Mouse (Mus musculus) ES-Bruce4 (cell line): ENCODE data around the gene Il4. TPM values are rescaled to one million over a fixed set of nuclear protein-coding genes. Genes with fewer than 3 reads are reported as not detected.

ENCODE experiments used
- H3K27ac ChIP-seq: 2 replicates; pipeline ENCODE4 v1.5.1; 2012; ENCODE audit warnings: low read length, inconsistent platforms; ENCODE audit not compliant: insufficient read depth
- H3K27me3 ChIP-seq: 2 replicates; pipeline ENCODE4 v1.6.1; 2012; ENCODE audit warnings: mild to moderate bottlenecking, low read length, inconsistent platforms; ENCODE audit not compliant: control insufficient read depth, poor library complexity, insufficient read depth, severe bottlenecking
- H3K36me3 ChIP-seq: 2 replicates; pipeline ENCODE4 v1.6.1; 2012; ENCODE audit warnings: inconsistent platforms, mild to moderate bottlenecking, low read length, moderate library complexity; ENCODE audit not compliant: control insufficient read depth, poor library complexity, insufficient read depth, severe bottlenecking
- H3K4me1 ChIP-seq: one replicate; pipeline ENCODE4 v1.8.1; 2011; ENCODE audit warnings: low read length; ENCODE audit not compliant: control insufficient read depth, insufficient read depth
- H3K4me3 ChIP-seq: 2 replicates; pipeline ENCODE4 v1.5.1; 2011; ENCODE audit warnings: low read depth, mild to moderate bottlenecking, low read length
- H3K9ac ChIP-seq: 2 replicates; pipeline ENCODE4 v1.6.1; 2012; ENCODE audit warnings: low read depth, mild to moderate bottlenecking, inconsistent platforms; ENCODE audit not compliant: poor library complexity, severe bottlenecking
- H3K9me3 ChIP-seq: replicated peaks from 2 replicates; pipeline ENCODE4 v1.6.1; 2012; ENCODE audit warnings: mild to moderate bottlenecking, low read length, inconsistent platforms; ENCODE audit not compliant: control insufficient read depth, poor library complexity, insufficient read depth, severe bottlenecking
- CTCF ChIP-seq: IDR thresholded peaks from one replicate; pipeline ENCODE4 v1.8.1; 2011; ENCODE audit warnings: low read depth, low read length
- EP300 ChIP-seq: IDR thresholded peaks from 2 replicates; pipeline ENCODE4 v1.6.1; 2011; ENCODE audit warnings: low read depth, low read length; ENCODE audit not compliant: insufficient read depth
- POLR2A ChIP-seq: IDR thresholded peaks from one replicate; pipeline ENCODE4 v1.8.1; 2011; ENCODE audit warnings: low read length; ENCODE audit not compliant: insufficient read depth
- polyA plus RNA-seq: library from polyadenylated mRNA; stranded (reverse); fragments of >200 nt; gene quantifications from 2 replicates; pipeline ENCODE4 v1.2.4, GENCODE M21; 2011; ENCODE audit warnings: low read depth; ENCODE audit not compliant: missing spikeins, insufficient read depth, insufficient read length

The Il4 gene
- polyA plus RNA-seq, 1 experiment: not detected

GRCm38 (mm10) chr11:53637803-53638260, 19.4 kb upstream of the Il4 start:
- no peaks in the 10 kb centered on the region for H3K36me3 ChIP-seq
- no peaks in the 10 kb centered on the region for H3K9me3 ChIP-seq
- H3K4me3 ChIP-seq: no peak overlapping the region
- no peaks in the 10 kb centered on the region for H3K4me1 ChIP-seq
- H3K9ac ChIP-seq: no peak overlapping the region
- no peak overlapping the region for H3K27ac ChIP-seq
- H3K27me3 ChIP-seq: no peaks in the 10 kb centered on the region; the same call in 1 of the 2 replicates
- TF ChIP-seq EP300: no peak
- TF ChIP-seq CTCF: no peak
- no peak for TF ChIP-seq POLR2A

- Histone ChIP-seq H3K4me3 (no peak overlapping the region), H3K27ac (no peak overlapping the region), H3K27me3 (no peaks in the 10 kb centered on the region; the same call in 1 of the 2 replicates), H3K9me3 (no peaks in the 10 kb centered on the region), H3K36me3 (no peaks in the 10 kb centered on the region), H3K9ac (no peak overlapping the region), H3K4me1 (no peaks in the 10 kb centered on the region)
- TF ChIP-seq EP300 (no peak), POLR2A (no peak), CTCF (no peak)
These were observed 18.8 kb upstream of the Il4 start for GRCm38 (mm10) chr11:53637046-53637802.

DNA sequence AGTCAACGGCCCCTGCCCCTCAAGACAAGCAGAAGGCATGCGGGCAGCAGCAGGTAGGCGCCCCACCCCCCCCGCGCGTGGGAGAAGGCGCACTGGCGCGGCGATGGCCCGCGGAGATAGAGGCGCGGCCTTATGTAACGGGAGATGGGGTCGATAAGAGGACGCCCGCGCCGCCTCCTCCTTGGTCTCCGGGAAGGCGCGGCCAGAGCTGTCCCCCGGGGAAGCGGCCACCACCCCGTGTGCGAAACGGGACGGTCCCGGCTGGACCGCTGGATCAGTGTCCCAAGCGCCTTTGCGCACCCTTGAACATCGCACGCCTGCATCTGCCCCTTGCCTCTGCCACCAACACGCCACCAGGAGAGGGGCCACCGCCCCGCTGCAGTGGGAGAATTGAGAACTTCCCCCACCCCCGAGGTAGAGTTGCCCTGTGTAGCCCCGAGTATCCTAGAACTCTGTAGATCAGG, 17.7 kb upstream of the Il4 start:
- H3K36me3 ChIP-seq: no peaks in the 10 kb centered on the region
- H3K9me3 ChIP-seq: no peaks in the 10 kb centered on the region
- no peaks in the 10 kb centered on the region; the same call in 1 of the 2 replicates for H3K27me3 ChIP-seq
- H3K4me1 ChIP-seq: no peaks in the 10 kb centered on the region
- H3K4me3 ChIP-seq: peak overlapping the region; percentile 36
- no peak overlapping the region for H3K9ac ChIP-seq
- no peak overlapping the region for H3K27ac ChIP-seq
- TF ChIP-seq CTCF: no peak
- no peak for TF ChIP-seq POLR2A
- no peak for TF ChIP-seq EP300

- Histone ChIP-seq H3K9me3 (no peaks in the 10 kb centered on the region), H3K36me3 (no peaks in the 10 kb centered on the region), H3K4me1 (no peaks in the 10 kb centered on the region), H3K9ac (no peak overlapping the region), H3K4me3 (peak overlapping the region; percentile 36), H3K27me3 (no peaks in the 10 kb centered on the region; the same call in 1 of the 2 replicates), H3K27ac (no peak overlapping the region)
- TF ChIP-seq EP300: no peak
- TF ChIP-seq CTCF: no peak
- no peak for TF ChIP-seq POLR2A
These were observed 17.2 kb upstream of the Il4 start for GRCm38 (mm10) chr11:53635590-53636182.

GRCm38 (mm10) chr11:53634556-53634955, 16.1 kb upstream of the Il4 start, which contains the start of gene Il13:
Gene Il13, minus strand, starts transcription at chr11:53634702.
- Histone ChIP-seq H3K4me3 (no peak within 1 kb of the TSS), H3K36me3 (no peaks in the 10 kb centered on the region), H3K27me3 (no peaks in the 10 kb centered on the region; the same call in 1 of the 2 replicates), H3K9ac (no peak within 1 kb of the TSS), H3K27ac (no peak within 1 kb of the TSS), H3K9me3 (no peaks in the 10 kb centered on the region), H3K4me1 (no peaks in the 10 kb centered on the region)
- TF ChIP-seq EP300: no peak
- TF ChIP-seq CTCF: no peak
- TF ChIP-seq POLR2A: no peak

DNA sequence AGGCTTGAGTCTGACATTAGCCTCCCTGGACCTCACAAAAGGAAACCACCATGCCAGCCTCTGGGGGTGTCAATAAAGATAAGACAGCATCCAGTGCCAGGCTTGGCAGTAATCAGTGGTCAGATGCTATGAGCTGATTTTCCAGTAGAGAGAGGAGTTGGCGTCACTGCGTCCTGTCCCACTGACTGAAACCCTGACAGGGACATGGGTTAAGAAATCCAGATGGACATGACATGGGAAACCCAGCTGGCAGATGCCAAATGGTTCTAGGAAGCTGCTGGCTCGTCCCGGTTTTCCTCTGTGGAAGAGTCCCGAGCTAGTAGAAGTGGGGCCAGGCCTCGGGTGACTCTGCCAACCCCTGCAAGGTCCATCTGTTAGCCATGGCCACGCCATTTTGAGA, 15.2 kb upstream of the Il4 start:
- H3K36me3 ChIP-seq: no peaks in the 10 kb centered on the region
- H3K9ac ChIP-seq: no peak overlapping the region
- TF ChIP-seq EP300 (no peak), CTCF (no peak), POLR2A (no peak)
- H3K27me3 ChIP-seq: no peaks in the 10 kb centered on the region; the same call in 1 of the 2 replicates
- H3K9me3 ChIP-seq: no peaks in the 10 kb centered on the region
- H3K4me3 ChIP-seq: no peak overlapping the region
- H3K27ac ChIP-seq: no peak overlapping the region
- H3K4me1 ChIP-seq: no peaks in the 10 kb centered on the region
